Mouse (Mus musculus): Measurements from ENCODE around the gene Eva1c. TPM values are rescaled to one million over a fixed set of nuclear protein-coding genes. Genes with fewer than 3 reads are reported as not detected.

Gene Eva1c
- polyA plus RNA-seq, 1 experiment from 2014 or later, result 3.3 TPM

DNA sequence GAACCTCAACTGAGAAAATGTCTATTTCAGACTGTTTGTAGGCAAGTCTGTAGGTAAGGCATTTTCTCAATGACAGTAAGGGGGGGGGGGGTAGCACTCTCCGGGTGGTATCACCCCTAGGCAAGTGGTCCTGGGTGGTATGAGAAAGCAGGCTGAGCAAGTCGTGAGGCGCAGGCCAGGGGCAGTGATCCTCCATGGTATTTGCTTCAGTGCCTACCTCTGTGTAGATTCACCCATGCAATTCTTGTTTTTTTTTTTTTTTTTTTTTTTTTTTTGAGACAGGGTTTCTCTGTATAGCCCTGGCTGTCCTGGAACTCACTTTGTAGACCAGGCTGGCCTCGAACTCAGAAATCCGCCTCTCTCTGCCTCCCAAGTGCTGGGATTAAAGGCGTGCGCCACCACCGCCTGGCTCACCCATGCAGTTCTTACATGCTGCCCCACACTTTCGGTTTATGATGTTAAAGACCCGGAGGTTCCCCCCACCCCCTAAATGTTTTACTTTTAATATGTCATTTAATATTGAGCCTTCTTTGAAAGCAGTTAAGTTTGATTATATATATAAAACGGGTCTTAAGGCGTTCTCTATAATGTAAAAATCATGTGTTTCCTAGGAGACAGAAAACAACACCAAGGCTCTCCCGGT lies 107.1 kb downstream of the Eva1c start:
- 0 out of 2 replicates have a peak overlapping the region, but pooled peaks have one; percentile 84 for H3K27ac ChIP-seq (replicated peaks)
- H3K4me2 ChIP-seq (replicated peaks), result peak overlapping the region; percentile 87
- H3K27me3 ChIP-seq, result no peaks in the 10 kb centered on the region
- ATAC-seq (ENCODE audit: low FRiP score, low read depth), result no peak
- no peaks in the 10 kb centered on the region for H3K9me3 ChIP-seq
- peak overlapping the region; percentile 71 for H3K4me3 ChIP-seq
- H3K9ac ChIP-seq (replicated peaks), result peak overlapping the region; percentile 70
- WGBS, result 33% methylated on average over 12 of the region's 13 CpGs
- peaks cover 8% of the 10 kb centered on the region for H3K36me3 ChIP-seq
- peaks cover 10% of the 10 kb centered on the region for H3K4me1 ChIP-seq

DNA sequence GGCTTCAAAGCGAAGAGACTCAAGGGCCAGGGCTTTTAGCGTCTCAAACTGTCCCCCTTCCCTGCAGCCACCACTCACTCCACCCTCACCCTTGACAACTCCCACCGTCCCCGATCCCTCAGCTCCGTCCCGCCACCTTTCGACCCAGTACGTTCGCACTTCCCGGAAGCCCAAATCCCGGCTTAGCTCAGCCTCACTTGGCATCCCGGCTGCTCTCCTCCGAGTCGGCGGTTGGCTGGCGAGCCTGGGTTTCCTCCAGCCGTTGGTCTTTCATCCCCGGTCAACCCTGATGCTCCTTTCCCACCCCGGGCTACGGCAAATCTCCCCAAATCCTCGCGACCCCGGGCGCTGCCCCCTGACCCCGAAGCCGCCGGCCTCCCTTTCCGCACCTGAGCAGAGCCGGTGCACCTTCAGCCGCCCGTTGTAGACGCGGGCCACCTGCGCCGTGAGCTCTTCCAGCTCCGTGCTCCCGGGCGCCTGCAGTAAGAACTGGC lies 107.7 kb downstream of the Eva1c start:
- Histone ChIP-seq H3K4me2 (replicated peaks) (peak overlapping the region; percentile 87), H3K4me3 (peak overlapping the region; percentile 71), H3K9ac (replicated peaks) (peak overlapping the region; percentile 70), H3K9me3 (no peaks in the 10 kb centered on the region), H3K27me3 (no peaks in the 10 kb centered on the region), H3K36me3 (peaks cover 9% of the 10 kb centered on the region), H3K27ac (replicated peaks) (peak overlapping the region; percentile 84), H3K4me1 (peaks cover 10% of the 10 kb centered on the region)
- peak; percentile 45 for ATAC-seq (ENCODE audit: low FRiP score, low read depth)
- WGBS, result under 1% methylated on average over 38 of the region's 38 CpGs

DNA sequence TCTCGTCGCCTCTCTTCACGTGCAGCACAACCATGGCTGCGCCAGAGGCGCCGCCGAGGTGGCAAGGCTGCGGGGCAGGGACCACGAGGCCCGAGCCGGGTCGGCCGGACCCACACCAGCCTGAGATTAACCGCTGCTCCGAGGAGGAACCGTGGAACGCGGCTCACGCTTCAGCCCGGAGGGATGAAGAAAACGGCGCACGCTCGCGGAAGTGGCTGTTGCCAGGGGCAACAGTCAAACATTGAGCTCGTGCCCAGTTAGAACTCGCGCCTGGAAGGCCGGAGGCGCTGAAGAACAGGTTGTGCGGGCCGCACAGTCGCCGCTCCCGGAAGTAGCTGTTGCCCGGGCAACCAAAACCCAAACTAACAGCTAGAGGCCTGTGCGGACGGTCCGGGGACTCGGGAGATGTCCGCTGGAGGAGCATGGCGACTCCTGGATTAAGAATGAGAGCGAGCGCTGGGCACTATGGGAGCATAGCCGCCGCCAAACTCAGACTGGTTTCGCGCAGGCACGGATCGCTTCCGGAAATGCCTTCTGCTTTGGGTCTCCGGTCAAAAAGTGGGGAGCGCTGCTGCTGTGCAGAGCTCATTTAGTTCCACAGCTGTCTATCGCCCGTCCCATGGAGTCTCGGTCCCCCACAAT lies 108.3 kb downstream of the Eva1c start, which contains the start of gene Cfap298:
TSS of gene Cfap298 (minus strand) at position 428 of the 642 bp plus-strand sequence.
- peak; percentile 98 for ATAC-seq (ENCODE audit: low FRiP score, low read depth)
- Histone ChIP-seq H3K27me3 (no peaks in the 10 kb centered on the region), H3K4me2 (replicated peaks) (peak within 1 kb of the TSS; percentile 87), H3K27ac (replicated peaks) (peak within 1 kb of the TSS; percentile 84), H3K4me1 (peaks cover 10% of the 10 kb centered on the region), H3K9ac (replicated peaks) (peak within 1 kb of the TSS; percentile 70), H3K4me3 (peak within 1 kb of the TSS; percentile 71), H3K9me3 (no peaks in the 10 kb centered on the region), H3K36me3 (peaks cover 9% of the 10 kb centered on the region)
- under 1% methylated on average over 56 of the region's 56 CpGs for WGBS

DNA sequence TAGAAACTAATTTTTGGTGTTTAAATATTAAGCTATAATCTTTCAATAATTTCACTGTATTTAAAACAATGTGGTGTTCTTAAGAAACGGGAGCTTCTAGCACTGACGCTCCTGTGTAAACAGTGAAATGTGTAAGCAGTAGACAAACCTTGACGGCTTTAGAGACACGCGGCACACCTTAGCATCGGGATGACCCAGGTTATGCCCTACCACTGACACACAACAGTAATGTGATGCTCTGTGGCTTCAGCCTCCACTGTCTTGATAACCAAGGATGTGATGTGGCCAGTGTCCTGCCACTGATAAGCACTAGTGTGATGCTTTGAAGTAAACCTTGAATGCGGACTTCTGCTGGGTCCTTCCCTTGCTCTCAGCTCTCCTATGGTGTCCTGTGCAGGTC lies 114.7 kb downstream of the Eva1c start:
- H3K9ac ChIP-seq (replicated peaks), result no peak overlapping the region
- peaks cover 42% of the 10 kb centered on the region for H3K36me3 ChIP-seq
- no peaks in the 10 kb centered on the region for H3K4me1 ChIP-seq
- ATAC-seq (ENCODE audit: low FRiP score, low read depth), result no peak
- H3K4me2 ChIP-seq (replicated peaks), result no peak overlapping the region
- H3K4me3 ChIP-seq, result no peak overlapping the region
- 95% methylated on average over 7 of the region's 7 CpGs for WGBS
- no peaks in the 10 kb centered on the region for H3K27me3 ChIP-seq
- no peak overlapping the region for H3K27ac ChIP-seq (replicated peaks)
- no peaks in the 10 kb centered on the region for H3K9me3 ChIP-seq

DNA sequence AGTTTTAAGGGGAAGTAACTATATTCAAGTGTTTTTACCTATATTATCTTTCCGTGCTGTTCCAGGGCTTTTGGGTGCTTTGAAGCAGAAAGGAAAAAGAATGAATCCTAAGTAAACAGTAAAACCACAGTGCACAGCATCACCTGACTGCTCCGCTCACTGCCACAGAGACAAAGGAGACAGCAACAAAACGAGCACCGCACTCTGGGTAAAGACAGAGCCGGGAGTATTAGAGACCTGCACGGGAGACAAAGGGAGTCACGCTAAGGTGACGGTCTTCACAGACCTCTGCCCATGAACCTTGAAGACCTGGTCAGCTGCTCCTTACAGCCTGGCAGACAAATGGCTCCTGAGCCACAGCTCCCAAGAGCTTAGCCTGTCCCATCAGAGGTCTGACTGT lies 120.5 kb downstream of the Eva1c start:
- H3K9ac ChIP-seq (replicated peaks), result no peak overlapping the region
- H3K4me3 ChIP-seq, result no peak overlapping the region
- ATAC-seq (ENCODE audit: low FRiP score, low read depth), result no peak
- 78% methylated on average over 8 of the region's 8 CpGs for WGBS
- H3K9me3 ChIP-seq, result no peaks in the 10 kb centered on the region
- H3K27me3 ChIP-seq, result no peaks in the 10 kb centered on the region
- H3K4me1 ChIP-seq, result no peaks in the 10 kb centered on the region
- no peak overlapping the region for H3K27ac ChIP-seq (replicated peaks)
- no peak overlapping the region for H3K4me2 ChIP-seq (replicated peaks)
- peaks cover 50% of the 10 kb centered on the region for H3K36me3 ChIP-seq

DNA sequence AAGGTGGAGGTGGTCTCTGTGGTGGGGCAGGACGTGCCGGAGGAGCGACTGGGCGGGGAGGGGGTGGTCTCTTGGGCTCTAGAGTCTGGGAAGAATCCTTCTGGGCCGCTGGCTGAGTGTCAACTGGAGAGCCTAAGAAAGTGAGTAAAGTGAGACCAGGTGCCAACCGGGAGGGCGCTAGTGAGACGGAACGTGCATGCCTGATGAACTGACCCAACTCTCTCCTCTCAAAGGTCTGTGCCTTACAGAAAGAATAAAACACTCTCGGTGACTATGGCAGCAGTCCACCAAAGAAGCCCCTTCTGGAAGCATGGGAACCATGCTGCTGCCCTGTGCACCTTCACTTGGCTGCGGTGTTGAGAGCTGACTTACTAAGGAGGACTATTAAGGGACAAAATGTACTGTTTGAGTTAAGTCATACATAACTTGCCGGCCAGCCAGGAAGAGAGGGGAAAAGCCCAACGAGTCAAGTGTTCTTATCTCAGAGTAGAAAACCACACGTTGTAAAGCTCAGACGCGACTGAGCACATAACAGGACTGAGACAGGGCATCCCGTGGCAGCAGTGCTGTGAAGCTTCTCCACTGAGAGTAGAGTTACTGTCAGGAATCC lies 123.9 kb downstream of the Eva1c start:
- no peak for ATAC-seq (ENCODE audit: low FRiP score, low read depth)
- Histone ChIP-seq H3K4me3 (no peak overlapping the region), H3K9ac (replicated peaks) (no peak overlapping the region), H3K4me2 (replicated peaks) (no peak overlapping the region), H3K36me3 (peaks cover 45% of the 10 kb centered on the region), H3K27ac (replicated peaks) (no peak overlapping the region), H3K4me1 (no peaks in the 10 kb centered on the region), H3K27me3 (no peaks in the 10 kb centered on the region), H3K9me3 (no peaks in the 10 kb centered on the region)
- 55% methylated on average over 17 of the region's 17 CpGs for WGBS

DNA sequence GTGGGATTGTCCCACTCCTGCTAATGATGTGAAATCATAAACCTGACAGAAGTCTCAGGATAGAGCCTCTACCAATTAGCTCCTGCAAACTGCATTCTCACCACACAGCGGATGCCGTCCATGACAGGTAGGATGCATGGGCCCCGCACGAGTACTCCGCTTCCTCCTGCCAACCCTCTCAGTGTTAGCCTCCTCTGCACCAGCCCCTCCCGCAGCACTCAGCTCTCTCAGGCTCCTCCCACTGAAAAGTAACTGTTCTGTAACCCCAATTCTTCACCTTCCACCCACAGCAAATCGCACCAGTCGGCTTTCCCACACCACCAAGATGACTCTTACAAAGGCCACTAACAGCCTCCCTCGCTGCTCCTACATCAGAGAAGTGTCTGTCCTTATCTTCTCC lies 126.6 kb downstream of the Eva1c start:
- H3K27me3 ChIP-seq, result no peaks in the 10 kb centered on the region
- H3K27ac ChIP-seq (replicated peaks), result no peak overlapping the region
- WGBS, result 94% methylated on average over 9 of the region's 9 CpGs
- H3K9ac ChIP-seq (replicated peaks), result no peak overlapping the region
- H3K9me3 ChIP-seq, result no peaks in the 10 kb centered on the region
- no peak overlapping the region for H3K4me3 ChIP-seq
- no peak for ATAC-seq (ENCODE audit: low FRiP score, low read depth)
- peaks cover 34% of the 10 kb centered on the region for H3K36me3 ChIP-seq
- no peak overlapping the region for H3K4me2 ChIP-seq (replicated peaks)
- no peaks in the 10 kb centered on the region for H3K4me1 ChIP-seq

DNA sequence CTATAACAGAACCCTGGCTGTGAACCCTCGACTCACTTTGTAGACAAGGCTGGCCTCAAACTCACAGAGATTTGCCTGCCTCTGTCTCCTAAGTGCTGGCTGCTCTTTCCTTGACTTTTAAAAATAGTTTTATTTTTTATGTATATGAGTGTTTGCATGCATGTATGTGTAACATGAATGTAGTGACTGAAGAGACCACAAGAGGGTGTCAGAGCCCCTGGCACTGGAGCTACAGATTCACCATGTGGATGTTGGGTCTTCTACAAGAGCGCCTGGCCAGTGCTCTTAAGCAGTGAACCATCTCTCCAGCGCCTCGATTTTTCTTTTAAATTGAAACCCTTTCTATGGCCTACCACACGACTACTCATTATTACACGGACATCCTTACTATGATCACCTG lies 127.3 kb downstream of the Eva1c start:
- Histone ChIP-seq H3K9me3 (no peaks in the 10 kb centered on the region), H3K4me2 (replicated peaks) (no peak overlapping the region), H3K27ac (replicated peaks) (no peak overlapping the region), H3K9ac (replicated peaks) (no peak overlapping the region), H3K4me3 (no peak overlapping the region), H3K4me1 (no peaks in the 10 kb centered on the region), H3K27me3 (no peaks in the 10 kb centered on the region), H3K36me3 (peaks cover 34% of the 10 kb centered on the region)
- no peak for ATAC-seq (ENCODE audit: low FRiP score, low read depth)
- 94% methylated on average over 6 of the region's 6 CpGs for WGBS

Small RNA genes lying within 50 kb of the gene (microRNA-seq; reads per million reads assigned to microRNA genes)
- not detected for gene Gm22933

Other genes with a start within 250 kb of the Eva1c start
- 60.4 and 62.7 TPM in 2 replicates for gene Mis18a, start 99.3 kb upstream of the Eva1c start, polyA plus RNA-seq (2016; fragmentation: Nextera tagmentation; extraction: Ambion mirVana)
- gene Mrap, start 88.5 kb upstream of the Eva1c start, polyA plus RNA-seq (2016; fragmentation: Nextera tagmentation; extraction: Ambion mirVana), result not detected in 2 replicates
- 12.1 and 13.8 TPM in 2 replicates for gene Urb1, start 16.3 kb upstream of the Eva1c start, polyA plus RNA-seq (2016; fragmentation: Nextera tagmentation; extraction: Ambion mirVana)
- 43.6 and 50.1 TPM in 2 replicates for gene Cfap298, start 108.4 kb downstream of the Eva1c start, polyA plus RNA-seq (2016; fragmentation: Nextera tagmentation; extraction: Ambion mirVana)
- gene Synj1, start 184.6 kb downstream of the Eva1c start, polyA plus RNA-seq (2016; fragmentation: Nextera tagmentation; extraction: Ambion mirVana), result 30.4 and 37.8 TPM in 2 replicates
- gene Paxbp1, start 217.8 kb downstream of the Eva1c start, polyA plus RNA-seq (2016; fragmentation: Nextera tagmentation; extraction: Ambion mirVana), result 114 and 118 TPM in 2 replicates

Measured in midbrain, embryonic 12.5 days (tissue).